Mouse (Mus musculus): ENCODE data around the gene Myh2. TPM values are rescaled to one million over a fixed set of nuclear protein-coding genes. Genes with fewer than 3 reads are reported as not detected.

Myh2 gene
- polyA plus RNA-seq, 1 experiment from 2014 or later, result 0.43 TPM

DNA sequence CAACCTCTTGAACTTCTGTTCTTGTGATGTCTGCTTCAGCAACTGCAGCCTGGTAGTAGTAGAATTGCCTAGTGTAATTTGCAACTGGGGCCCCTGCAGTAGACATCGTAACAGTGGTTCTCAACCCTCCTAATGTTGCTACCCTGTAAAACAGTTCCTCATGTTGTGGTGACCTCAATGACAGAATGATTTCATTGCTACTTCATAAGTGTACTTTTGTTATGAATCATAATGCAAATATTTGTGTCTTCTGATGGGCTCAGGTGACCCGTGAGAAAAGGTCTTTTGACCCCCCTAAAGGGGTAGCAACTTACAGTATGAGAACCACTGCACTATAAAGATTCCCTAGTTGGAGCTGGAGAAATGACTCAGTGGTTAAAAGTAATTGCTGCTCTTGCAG is 1.6 kb downstream of the Myh2 start:
- H3K4me3 ChIP-seq (replicated peaks; ENCODE audit: low read length), result no peak overlapping the region
- H3K4me1 ChIP-seq (replicated peaks; ENCODE audit: control insufficient read depth, insufficient read depth, low read length), result no peaks in the 10 kb centered on the region
- ATAC-seq (ENCODE audit: low FRiP score) (no peak), DNase-seq (ENCODE audit: low spot score) (no peak)
- H3K36me3 ChIP-seq (replicated peaks; ENCODE audit: control insufficient read depth, insufficient read depth), result no peaks in the 10 kb centered on the region
- H3K27ac ChIP-seq, result no peak overlapping the region
- WGBS, result 87% methylated on average over 2 of the region's 2 CpGs
- H3K4me2 ChIP-seq (replicated peaks), result no peak overlapping the region
- no peaks in the 10 kb centered on the region for H3K9me3 ChIP-seq (ENCODE audit: control insufficient read depth, low read length)
- no peaks in the 10 kb centered on the region for H3K27me3 ChIP-seq (ENCODE audit: control insufficient read depth, insufficient read depth, low read length)
- no peak overlapping the region for H3K9ac ChIP-seq

DNA sequence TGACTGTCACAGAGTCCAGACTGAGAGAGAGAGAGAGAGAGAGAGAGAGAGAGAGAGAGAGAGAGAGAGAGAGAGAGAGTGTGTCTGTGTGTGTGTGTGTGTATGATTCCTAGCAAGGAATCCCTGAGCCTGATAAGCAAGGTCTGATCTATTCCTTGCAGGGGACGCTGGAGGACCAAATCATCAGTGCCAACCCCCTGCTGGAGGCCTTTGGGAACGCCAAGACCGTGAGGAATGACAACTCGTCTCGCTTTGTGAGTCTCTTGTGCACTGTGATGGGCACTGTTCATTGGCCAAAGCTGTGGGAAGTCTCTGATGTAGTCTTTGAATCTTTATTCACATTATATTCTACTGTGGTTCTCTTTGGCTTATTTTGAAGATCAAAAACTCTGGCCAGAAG is 5.5 kb downstream of the Myh2 start:
- Histone ChIP-seq H3K9me3 (ENCODE audit: control insufficient read depth, low read length) (no peaks in the 10 kb centered on the region), H3K4me3 (replicated peaks; ENCODE audit: low read length) (no peak overlapping the region), H3K36me3 (replicated peaks; ENCODE audit: control insufficient read depth, insufficient read depth) (no peaks in the 10 kb centered on the region), H3K4me2 (replicated peaks) (no peak overlapping the region), H3K9ac (no peak overlapping the region), H3K27ac (no peak overlapping the region), H3K27me3 (ENCODE audit: control insufficient read depth, insufficient read depth, low read length) (no peaks in the 10 kb centered on the region), H3K4me1 (replicated peaks; ENCODE audit: control insufficient read depth, insufficient read depth, low read length) (no peaks in the 10 kb centered on the region)
- no peak for ATAC-seq (ENCODE audit: low FRiP score)
- DNase-seq (ENCODE audit: low spot score), result no peak
- 56% methylated on average over 5 of the region's 5 CpGs for WGBS

DNA sequence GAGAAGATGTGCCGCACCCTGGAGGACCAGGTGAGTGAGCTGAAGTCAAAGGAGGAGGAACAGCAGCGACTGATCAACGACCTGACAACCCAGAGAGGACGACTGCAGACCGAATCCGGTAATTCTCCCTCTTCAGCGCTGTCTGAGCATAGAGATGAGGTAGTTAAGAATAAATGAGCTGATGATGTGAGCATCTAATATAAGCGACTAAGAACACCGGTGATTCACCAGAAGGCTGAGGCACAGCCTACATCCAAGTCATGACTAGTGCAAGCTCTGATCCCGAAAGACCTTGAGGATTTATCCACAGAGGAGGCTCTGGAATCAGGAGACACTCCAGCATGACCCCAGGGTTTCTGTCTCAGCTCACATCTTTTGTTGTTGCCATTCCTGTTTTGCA is 19.5 kb downstream of the Myh2 start:
- Histone ChIP-seq H3K9me3 (ENCODE audit: control insufficient read depth, low read length) (no peaks in the 10 kb centered on the region), H3K4me1 (replicated peaks; ENCODE audit: control insufficient read depth, insufficient read depth, low read length) (no peaks in the 10 kb centered on the region), H3K27ac (no peak overlapping the region), H3K4me3 (replicated peaks; ENCODE audit: low read length) (no peak overlapping the region), H3K36me3 (replicated peaks; ENCODE audit: control insufficient read depth, insufficient read depth) (no peaks in the 10 kb centered on the region), H3K9ac (no peak overlapping the region), H3K4me2 (replicated peaks) (no peak overlapping the region), H3K27me3 (ENCODE audit: control insufficient read depth, insufficient read depth, low read length) (no peaks in the 10 kb centered on the region)
- ATAC-seq (ENCODE audit: low FRiP score) (no peak), DNase-seq (ENCODE audit: low spot score) (no peak)
- 84% methylated on average over 10 of the region's 10 CpGs for WGBS

DNA sequence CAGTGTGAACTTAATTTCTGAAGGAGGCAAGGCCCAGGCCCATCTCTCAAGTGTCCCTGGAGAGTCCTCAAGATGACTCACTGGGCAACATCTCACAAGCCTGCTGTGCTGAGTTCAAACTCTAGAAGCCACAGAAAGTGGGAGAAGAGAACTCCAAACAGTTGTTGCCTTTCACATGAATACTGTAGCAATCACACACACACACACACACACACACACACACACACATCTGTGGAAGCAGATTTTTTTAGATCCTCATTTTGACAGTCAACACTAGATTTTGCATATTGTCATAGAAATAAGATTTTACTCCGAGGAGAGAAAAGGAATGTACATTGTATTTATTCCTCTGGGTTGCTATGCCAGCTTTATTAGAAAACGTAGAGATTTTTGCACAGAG is 20.0 kb downstream of the Myh2 start:
- no peak overlapping the region for H3K4me3 ChIP-seq (replicated peaks; ENCODE audit: low read length)
- 88% methylated on average over 2 of the region's 2 CpGs for WGBS
- ATAC-seq (ENCODE audit: low FRiP score), result no peak
- H3K27me3 ChIP-seq (ENCODE audit: control insufficient read depth, insufficient read depth, low read length), result no peaks in the 10 kb centered on the region
- no peaks in the 10 kb centered on the region for H3K9me3 ChIP-seq (ENCODE audit: control insufficient read depth, low read length)
- no peak for DNase-seq (ENCODE audit: low spot score)
- H3K36me3 ChIP-seq (replicated peaks; ENCODE audit: control insufficient read depth, insufficient read depth), result no peaks in the 10 kb centered on the region
- H3K27ac ChIP-seq, result no peak overlapping the region
- no peak overlapping the region for H3K9ac ChIP-seq
- no peak overlapping the region for H3K4me2 ChIP-seq (replicated peaks)
- H3K4me1 ChIP-seq (replicated peaks; ENCODE audit: control insufficient read depth, insufficient read depth, low read length), result no peaks in the 10 kb centered on the region

DNA sequence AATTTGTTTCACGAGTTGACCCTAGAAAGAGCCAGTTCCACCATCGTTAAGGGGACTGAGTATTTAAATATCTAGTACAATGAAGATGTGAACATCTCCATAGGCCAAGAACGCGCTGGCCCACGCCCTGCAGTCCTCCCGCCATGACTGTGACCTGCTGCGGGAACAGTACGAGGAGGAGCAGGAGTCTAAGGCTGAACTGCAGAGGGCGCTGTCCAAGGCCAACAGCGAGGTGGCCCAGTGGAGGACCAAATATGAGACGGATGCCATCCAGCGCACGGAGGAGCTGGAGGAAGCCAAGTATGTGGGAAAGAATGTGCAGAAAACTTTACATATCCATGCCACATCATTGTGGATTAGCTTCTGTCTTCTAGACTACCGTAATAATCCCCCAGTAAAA is 20.7 kb downstream of the Myh2 start:
- no peak for DNase-seq (ENCODE audit: low spot score)
- ATAC-seq (ENCODE audit: low FRiP score), result no peak
- no peak overlapping the region for H3K9ac ChIP-seq
- no peaks in the 10 kb centered on the region for H3K36me3 ChIP-seq (replicated peaks; ENCODE audit: control insufficient read depth, insufficient read depth)
- no peaks in the 10 kb centered on the region for H3K4me1 ChIP-seq (replicated peaks; ENCODE audit: control insufficient read depth, insufficient read depth, low read length)
- no peaks in the 10 kb centered on the region for H3K27me3 ChIP-seq (ENCODE audit: control insufficient read depth, insufficient read depth, low read length)
- no peak overlapping the region for H3K4me2 ChIP-seq (replicated peaks)
- no peaks in the 10 kb centered on the region for H3K9me3 ChIP-seq (ENCODE audit: control insufficient read depth, low read length)
- no peak overlapping the region for H3K4me3 ChIP-seq (replicated peaks; ENCODE audit: low read length)
- WGBS, result 93% methylated on average over 14 of the region's 14 CpGs
- no peak overlapping the region for H3K27ac ChIP-seq

DNA sequence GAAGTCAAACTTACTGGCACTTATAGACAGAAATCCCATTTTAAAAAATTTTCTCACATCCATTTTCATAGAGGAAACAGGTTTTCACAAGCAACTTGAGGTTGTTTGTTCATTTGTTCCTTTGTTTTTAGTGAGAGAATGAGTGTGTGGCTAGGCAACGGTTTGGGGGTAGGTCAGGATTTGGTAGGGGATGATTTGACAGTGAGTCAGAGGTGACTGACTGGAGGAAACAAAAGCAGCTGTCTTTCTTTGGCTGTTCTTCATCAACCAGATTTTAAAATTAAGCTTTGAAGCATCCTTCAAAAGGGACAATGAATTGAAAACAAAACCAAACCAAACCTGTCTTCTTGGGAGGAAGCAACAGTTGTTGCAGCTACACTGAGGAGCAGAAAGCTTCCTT is 28.5 kb downstream of the Myh2 start:
- 52% methylated on average over 1 of the region's 1 CpGs for WGBS
- ATAC-seq (ENCODE audit: low FRiP score) (no peak), DNase-seq (ENCODE audit: low spot score) (no peak)
- Histone ChIP-seq H3K27ac (no peak overlapping the region), H3K4me3 (replicated peaks; ENCODE audit: low read length) (no peak overlapping the region), H3K9me3 (ENCODE audit: control insufficient read depth, low read length) (no peaks in the 10 kb centered on the region), H3K4me1 (replicated peaks; ENCODE audit: control insufficient read depth, insufficient read depth, low read length) (no peaks in the 10 kb centered on the region), H3K9ac (no peak overlapping the region), H3K36me3 (replicated peaks; ENCODE audit: control insufficient read depth, insufficient read depth) (no peaks in the 10 kb centered on the region), H3K27me3 (ENCODE audit: control insufficient read depth, insufficient read depth, low read length) (no peaks in the 10 kb centered on the region), H3K4me2 (replicated peaks) (no peak overlapping the region)

DNA sequence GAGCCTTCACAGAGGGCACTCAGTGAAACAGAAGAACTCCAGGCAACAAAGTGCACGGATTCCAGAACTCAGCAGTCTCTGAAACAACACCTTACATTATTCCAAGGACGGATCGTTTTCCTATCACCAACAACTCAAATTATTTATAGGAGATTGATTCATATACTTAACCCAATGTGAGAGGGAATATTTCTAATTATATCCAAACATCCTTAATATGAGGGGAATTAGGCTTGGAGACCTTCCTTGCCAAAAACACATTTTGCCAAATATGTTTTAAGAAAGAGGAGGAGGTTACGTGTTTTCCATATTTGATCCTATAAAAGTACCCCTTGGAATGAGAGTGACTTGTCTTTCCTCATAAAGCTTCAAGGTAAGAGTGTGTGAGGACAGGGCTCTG is 28.9 kb downstream of the Myh2 start, which contains the start of gene Myh1:
Myh1 (plus strand) TSS at position 301 of the 400 bp plus-strand sequence.
- Histone ChIP-seq H3K27ac (no peak within 1 kb of the TSS), H3K4me1 (replicated peaks; ENCODE audit: control insufficient read depth, insufficient read depth, low read length) (no peaks in the 10 kb centered on the region), H3K27me3 (ENCODE audit: control insufficient read depth, insufficient read depth, low read length) (no peaks in the 10 kb centered on the region), H3K4me3 (replicated peaks; ENCODE audit: low read length) (no peak within 1 kb of the TSS), H3K36me3 (replicated peaks; ENCODE audit: control insufficient read depth, insufficient read depth) (no peaks in the 10 kb centered on the region), H3K9me3 (ENCODE audit: control insufficient read depth, low read length) (no peaks in the 10 kb centered on the region), H3K9ac (no peak within 1 kb of the TSS), H3K4me2 (replicated peaks) (no peak within 1 kb of the TSS)
- 79% methylated on average over 4 of the region's 4 CpGs for WGBS
- ATAC-seq (ENCODE audit: low FRiP score) (no peak), DNase-seq (ENCODE audit: low spot score) (no peak)

DNA sequence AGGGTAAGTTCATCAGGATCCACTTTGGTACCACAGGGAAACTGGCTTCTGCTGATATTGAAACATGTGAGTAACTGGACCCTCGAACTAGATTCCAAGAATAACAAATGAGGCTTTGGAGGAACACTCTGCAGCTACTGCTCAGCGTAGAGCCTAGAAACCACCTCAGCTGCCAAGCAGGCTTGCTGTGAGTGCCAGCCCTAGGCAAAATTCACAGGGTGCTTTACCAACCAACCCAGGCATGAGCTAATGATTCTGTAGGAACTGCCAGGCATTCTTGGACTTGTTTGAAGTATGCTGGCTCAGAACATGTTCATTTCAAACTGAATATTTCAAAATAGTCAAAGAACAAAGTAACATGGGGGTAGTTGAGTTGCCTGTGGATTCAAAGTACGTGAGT is 33.9 kb downstream of the Myh2 start:
- Histone ChIP-seq H3K4me3 (replicated peaks; ENCODE audit: low read length) (no peak overlapping the region), H3K4me2 (replicated peaks) (no peak overlapping the region), H3K27ac (no peak overlapping the region), H3K36me3 (replicated peaks; ENCODE audit: control insufficient read depth, insufficient read depth) (no peaks in the 10 kb centered on the region), H3K9ac (no peak overlapping the region), H3K9me3 (ENCODE audit: control insufficient read depth, low read length) (no peaks in the 10 kb centered on the region), H3K4me1 (replicated peaks; ENCODE audit: control insufficient read depth, insufficient read depth, low read length) (no peaks in the 10 kb centered on the region), H3K27me3 (ENCODE audit: control insufficient read depth, insufficient read depth, low read length) (no peaks in the 10 kb centered on the region)
- WGBS, result 81% methylated on average over 3 of the region's 3 CpGs
- no peak for DNase-seq (ENCODE audit: low spot score)
- no peak for ATAC-seq (ENCODE audit: low FRiP score)

DNA sequence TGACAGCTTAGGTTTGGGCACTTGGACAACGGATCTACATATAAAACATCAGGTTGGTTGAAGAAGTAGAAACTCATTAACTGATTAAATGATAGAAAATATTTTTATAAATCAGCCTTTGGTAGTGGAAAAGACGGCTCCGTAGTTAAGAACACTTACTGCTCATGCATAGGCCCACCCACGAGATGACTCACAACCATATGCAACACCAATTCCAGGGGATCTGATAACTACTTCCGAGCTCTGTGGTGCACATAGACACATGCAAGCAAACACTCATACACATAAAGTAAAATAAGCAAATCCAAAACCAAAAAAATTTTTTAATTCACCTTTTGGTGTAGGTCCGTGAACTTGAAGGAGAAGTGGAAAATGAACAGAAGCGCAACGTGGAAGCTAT is 51.0 kb downstream of the Myh2 start:
- Histone ChIP-seq H3K4me2 (replicated peaks) (no peak overlapping the region), H3K9me3 (ENCODE audit: control insufficient read depth, low read length) (no peaks in the 10 kb centered on the region), H3K27ac (no peak overlapping the region), H3K4me3 (replicated peaks; ENCODE audit: low read length) (no peak overlapping the region), H3K36me3 (replicated peaks; ENCODE audit: control insufficient read depth, insufficient read depth) (no peaks in the 10 kb centered on the region), H3K4me1 (replicated peaks; ENCODE audit: control insufficient read depth, insufficient read depth, low read length) (no peaks in the 10 kb centered on the region), H3K9ac (no peak overlapping the region), H3K27me3 (ENCODE audit: control insufficient read depth, insufficient read depth, low read length) (no peaks in the 10 kb centered on the region)
- DNase-seq (ENCODE audit: low spot score) (no peak), ATAC-seq (ENCODE audit: low FRiP score) (no peak)
- 96% methylated on average over 8 of the region's 8 CpGs for WGBS

DNA sequence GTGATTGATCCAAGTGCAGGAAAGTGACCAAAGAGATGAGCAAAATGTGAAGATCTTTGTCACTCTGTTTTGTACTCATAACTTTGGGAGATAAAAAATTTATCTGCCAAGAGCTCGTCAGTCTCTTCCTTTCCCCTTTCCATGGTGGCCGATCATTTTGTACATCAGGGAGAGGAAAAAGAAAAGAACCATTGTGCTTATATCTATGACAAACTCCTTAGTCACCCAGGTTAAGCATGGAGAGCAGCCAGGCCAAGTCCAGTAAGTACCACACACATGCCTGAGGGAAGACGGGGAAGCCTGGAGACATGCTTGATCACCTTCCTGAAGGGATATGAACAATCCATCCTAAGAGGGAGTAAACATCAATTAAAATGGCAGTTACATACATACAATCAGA is 53.6 kb downstream of the Myh2 start:
- 90% methylated on average over 3 of the region's 3 CpGs for WGBS
- Histone ChIP-seq H3K27ac (no peak overlapping the region), H3K9me3 (ENCODE audit: control insufficient read depth, low read length) (no peaks in the 10 kb centered on the region)

More for the DNA sequence above, 53.6 kb downstream of the Myh2 start:
- Histone ChIP-seq H3K4me1 (replicated peaks; ENCODE audit: control insufficient read depth, insufficient read depth, low read length) (no peaks in the 10 kb centered on the region), H3K4me3 (replicated peaks; ENCODE audit: low read length) (no peak overlapping the region), H3K36me3 (replicated peaks; ENCODE audit: control insufficient read depth, insufficient read depth) (no peaks in the 10 kb centered on the region), H3K9ac (no peak overlapping the region), H3K4me2 (replicated peaks) (no peak overlapping the region), H3K27me3 (ENCODE audit: control insufficient read depth, insufficient read depth, low read length) (no peaks in the 10 kb centered on the region)
- ATAC-seq (ENCODE audit: low FRiP score), result no peak
- no peak for DNase-seq (ENCODE audit: low spot score)
